Mouse (Mus musculus): ENCODE data around the gene Gm21762. TPM values are rescaled to one million over a fixed set of nuclear protein-coding genes. Genes with fewer than 3 reads are reported as not detected.

Gene Gm21762
- polyA plus RNA-seq (2017; shearing (Covaris generic)): not detected

DNA sequence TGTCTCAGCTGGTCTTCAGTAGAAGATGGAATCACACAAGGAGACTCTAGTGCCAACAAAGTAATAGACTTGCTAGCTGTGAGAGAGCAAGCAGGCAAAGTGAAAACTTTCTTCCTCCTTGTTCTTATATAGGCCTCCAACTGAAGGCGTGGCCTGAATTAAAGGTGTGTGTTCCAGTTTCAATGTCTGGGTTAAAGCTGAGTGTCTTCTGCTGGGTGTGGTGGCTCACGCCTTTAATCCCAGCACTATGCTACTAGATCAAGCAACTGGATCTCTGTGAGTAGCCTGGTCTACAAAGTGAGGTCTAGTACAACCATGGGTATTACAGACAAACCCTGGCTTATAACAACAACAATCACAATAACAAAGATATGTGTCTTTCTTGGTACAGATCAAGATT is at the start of gene Gm21762:
Gene Gm21762, minus strand, starts transcription at position 101 of the 400 bp plus-strand sequence.

GRCm38 (mm10) chr13:120262870-120263269 is 47.1 kb upstream of the Gm21762 start, which contains the start of gene AF067061:
AF067061 (plus strand) TSS chr13:120263114.

GRCm38 (mm10) chr13:120238811-120239210 is 23.1 kb upstream of the Gm21762 start, which contains the start of gene Gm21731:
Gm21731 (plus strand) TSS chr13:120239111.

DNA sequence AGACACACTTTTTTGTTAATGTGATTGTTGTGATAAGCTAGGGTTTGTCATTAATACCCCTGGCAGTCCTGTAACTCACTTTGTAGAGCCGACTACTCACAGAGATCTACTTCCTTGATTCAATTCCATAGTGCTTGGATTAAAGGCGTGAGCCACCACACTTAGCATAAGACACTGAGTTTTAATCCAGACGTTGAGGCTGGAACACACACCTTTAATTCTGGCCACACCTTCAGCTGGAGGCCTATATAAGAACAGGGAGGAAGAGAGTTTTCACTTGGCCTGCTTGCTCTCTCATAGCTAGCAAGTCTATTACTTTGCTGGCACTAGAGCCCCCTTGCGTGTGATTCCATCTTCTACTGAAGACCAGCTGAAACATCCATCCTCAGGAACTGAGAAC is 43.6 kb downstream of the Gm21762 start, which contains the start of gene Gm21818:
Gene Gm21818, plus strand, starts transcription at position 301 of the 400 bp plus-strand sequence.

Other genes with a start within 250 kb of the Gm21762 start
- not detected for gene Gm36079, start 188.9 kb downstream of the Gm21762 start, polyA plus RNA-seq (2017; shearing (Covaris generic))
- 0.17 TPM for gene Gm21188, start 163.8 kb downstream of the Gm21762 start, polyA plus RNA-seq (2017; shearing (Covaris generic))
- not detected for gene Gm20767, start 75.7 kb downstream of the Gm21762 start, polyA plus RNA-seq (2017; shearing (Covaris generic))
- not detected for gene Gm21818, start 43.5 kb downstream of the Gm21762 start, polyA plus RNA-seq (2017; shearing (Covaris generic))
- gene Gm21731, start 23.2 kb upstream of the Gm21762 start, polyA plus RNA-seq (2017; shearing (Covaris generic)): not detected
- gene AF067061, start 47.2 kb upstream of the Gm21762 start, polyA plus RNA-seq (2017; shearing (Covaris generic)): not detected
- gene BC147527, start 84.4 kb upstream of the Gm21762 start, polyA plus RNA-seq (2017; shearing (Covaris generic)): 85.1 TPM
- gene Tcstv3, start 100.9 kb upstream of the Gm21762 start, polyA plus RNA-seq (2017; shearing (Covaris generic)): not detected

Data from CD4-positive, CD25-positive, alpha-beta regulatory T cell (primary cell).